Mouse (Mus musculus): Measurements from ENCODE around the gene Six5. TPM values are rescaled to one million over a fixed set of nuclear protein-coding genes. Genes with fewer than 3 reads are reported as not detected.
"Not testable (repeated sequence)": the region's sequence is repeated elsewhere in the genome, so short reads cannot be mapped to it uniquely, and the experiment has no call there.

Six5 gene
- 10 to 100 TPM; 14.0 to 15.6 TPM for total RNA-seq (2021)
- long read RNA-seq, experiment 1, partial matches to known transcripts, result 0 of 8 reads
- long read RNA-seq, experiment 1, other reads (novel, unspliced or antisense), result 5 of 8 reads
- long read RNA-seq, experiment 2, transcript Six5-201 (3 exons, 3,007 nt), result major isoform, 9 of 12 reads
- long read RNA-seq, experiment 2, partial matches to known transcripts, result 3 of 12 reads
- long read RNA-seq, experiment 2, other reads (novel, unspliced or antisense), result 0 of 12 reads

GRCm38 (mm10) chr7:19094471-19094825 is at the start of gene Six5:
Six5 (plus strand) TSS chr7:19094594.
- DNase-seq, result peak; percentile 64 to 74

GRCm38 (mm10) chr7:19044616-19045015 is 49.8 kb upstream of the Six5 start:
- peak; percentile 54 to 56 for DNase-seq

- DNase-seq, result peak; percentile 83 to 87
These were observed 47.9 kb upstream of the Six5 start for GRCm38 (mm10) chr7:19046286-19047069.

DNA sequence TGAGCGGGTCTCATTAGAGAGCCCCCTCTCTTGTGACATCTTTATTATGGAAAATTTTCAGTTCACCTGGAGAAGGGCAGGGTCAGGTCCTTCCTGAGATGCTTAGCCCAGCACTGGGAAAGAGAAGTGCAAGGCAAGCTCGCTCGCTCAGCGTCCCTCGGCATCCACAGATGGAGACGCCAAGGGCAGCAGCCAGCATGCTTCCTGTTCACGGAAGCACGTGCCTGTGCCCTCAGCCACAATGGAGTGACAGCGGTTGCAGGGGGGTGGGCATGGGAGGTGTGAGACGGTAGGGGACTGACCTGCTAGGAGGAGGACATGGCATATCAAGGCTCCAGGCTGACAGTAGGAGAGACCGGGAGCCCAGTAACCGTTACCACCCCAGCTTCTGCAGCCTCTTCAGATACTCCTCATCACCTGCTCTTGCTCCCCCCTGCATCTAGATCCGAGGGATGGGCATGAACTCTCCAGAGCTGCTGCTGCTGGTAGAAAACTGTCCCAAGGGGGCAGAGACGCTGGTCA is 46.3 kb upstream of the Six5 start:
- DNase-seq, result no peak

DNA sequence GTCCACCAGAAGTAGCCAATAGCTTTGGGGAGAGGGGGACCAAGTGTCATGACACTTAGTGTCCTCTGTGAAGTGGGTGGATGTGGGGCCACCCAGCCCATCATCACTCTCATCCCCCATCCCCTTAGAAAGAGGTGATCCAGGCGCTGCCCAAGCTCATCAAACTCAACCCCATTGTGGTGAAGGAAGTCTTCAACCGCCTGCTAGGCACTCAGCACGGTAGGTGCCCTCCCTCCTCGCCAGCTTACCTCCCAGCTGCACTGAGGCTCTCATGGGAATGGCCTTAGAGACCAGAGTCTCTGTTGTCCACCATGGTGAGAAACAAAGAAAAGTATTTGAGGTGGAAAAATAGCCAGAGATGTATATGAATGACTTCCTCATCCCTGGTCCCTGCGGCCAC is 45.1 kb upstream of the Six5 start:
- no peak for DNase-seq

- DNase-seq, result no peak
These were observed 44.2 kb upstream of the Six5 start for GRCm38 (mm10) chr7:19050172-19050571.

- no peak for DNase-seq
These were observed 43.2 kb upstream of the Six5 start for GRCm38 (mm10) chr7:19051161-19051560.

DNA sequence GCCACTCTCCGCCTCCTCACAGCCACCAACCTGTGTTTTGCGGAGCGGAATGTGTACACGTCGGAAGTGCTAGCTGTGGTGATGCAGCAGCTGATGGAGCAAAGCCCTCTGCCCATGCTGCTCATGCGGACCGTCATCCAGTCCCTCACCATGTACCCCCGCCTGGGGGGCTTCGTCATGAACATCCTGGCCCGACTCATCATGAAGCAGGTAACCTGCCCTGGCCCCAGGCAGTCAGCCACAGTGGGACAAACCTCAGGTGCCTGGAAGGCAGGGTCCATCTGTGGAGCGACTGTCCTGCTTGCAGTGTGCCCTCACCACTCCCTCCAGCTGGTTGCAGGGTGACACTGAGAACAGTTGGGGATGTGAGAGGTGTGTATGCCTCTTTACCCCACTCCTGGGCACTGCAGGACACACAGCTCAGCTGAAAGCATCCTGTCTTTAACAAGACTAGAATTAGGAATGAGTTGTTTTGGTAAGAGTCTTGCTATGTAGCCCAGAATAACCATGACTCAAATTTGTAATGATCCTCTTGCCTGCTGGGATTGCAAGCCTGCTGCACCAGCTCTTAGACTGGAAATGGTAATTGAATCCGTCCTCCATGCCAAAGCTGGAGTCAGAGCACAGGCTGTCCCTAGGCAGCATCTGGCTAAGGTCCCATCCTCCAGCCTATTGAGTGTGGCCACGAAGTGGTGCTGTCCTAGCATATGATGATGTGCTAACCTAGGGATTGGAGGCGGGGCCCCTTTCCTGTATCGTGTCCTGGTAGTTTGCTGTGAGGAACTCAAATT is 41.9 kb upstream of the Six5 start:
- DNase-seq, result no peak

GRCm38 (mm10) chr7:19053136-19053532 is 41.3 kb upstream of the Six5 start:
- no peak for DNase-seq

DNA sequence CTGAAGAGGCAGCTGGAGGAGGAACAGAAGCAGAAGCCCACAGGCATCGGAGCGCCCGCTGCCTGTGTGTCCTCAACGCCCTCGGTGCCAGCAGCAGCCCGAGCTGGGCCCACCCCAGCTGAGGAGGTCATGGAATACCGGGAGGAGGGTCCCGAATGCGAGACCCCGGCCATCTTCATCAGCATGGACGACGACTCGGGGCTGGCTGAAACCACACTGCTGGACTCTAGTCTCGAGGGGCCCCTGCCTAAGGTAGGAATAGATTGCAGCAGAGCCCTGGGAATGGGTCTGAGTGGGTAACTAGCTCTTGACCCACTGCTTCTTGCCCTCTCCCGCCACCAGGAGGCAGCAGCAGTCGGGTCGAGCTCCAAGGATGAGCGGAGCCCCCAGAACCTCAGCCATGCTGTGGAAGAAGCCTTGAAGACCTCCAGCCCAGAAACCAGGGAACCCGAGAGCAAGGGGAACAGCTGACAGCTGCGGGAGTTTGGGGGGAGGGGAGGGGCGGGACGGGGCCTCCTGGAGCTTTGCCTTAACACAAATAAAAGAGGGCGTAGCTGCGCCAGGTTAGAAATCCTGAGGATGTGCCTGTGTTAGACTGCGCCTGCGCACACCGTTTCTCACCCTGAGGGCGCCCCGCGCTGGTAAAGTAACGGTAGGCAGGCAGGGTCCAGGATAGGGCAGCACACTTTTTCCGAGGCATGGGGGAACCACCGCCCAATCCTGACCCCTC is 40.2 kb upstream of the Six5 start, which contains the start of gene Rsph6a:
Gene Rsph6a (plus strand): TSS at position 644 of the 730 bp plus-strand sequence.
- DNase-seq, result peak; percentile 36 to 56

DNA sequence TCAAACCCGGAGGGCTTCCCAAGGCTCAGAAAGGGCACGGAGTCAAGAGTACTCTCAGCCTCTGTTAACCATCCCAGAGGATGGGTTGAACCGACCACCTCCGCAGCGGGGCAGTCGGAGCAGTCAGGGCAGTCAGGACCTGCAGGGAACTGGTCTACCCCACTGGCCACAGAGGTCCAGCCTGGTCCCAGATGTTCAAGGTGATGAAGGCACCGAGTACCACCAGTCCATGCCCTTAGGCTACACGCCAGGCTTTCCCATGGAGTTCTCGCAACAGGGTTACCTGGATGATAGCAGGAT is 39.7 kb upstream of the Six5 start:
- DNase-seq, result no peak

DNA sequence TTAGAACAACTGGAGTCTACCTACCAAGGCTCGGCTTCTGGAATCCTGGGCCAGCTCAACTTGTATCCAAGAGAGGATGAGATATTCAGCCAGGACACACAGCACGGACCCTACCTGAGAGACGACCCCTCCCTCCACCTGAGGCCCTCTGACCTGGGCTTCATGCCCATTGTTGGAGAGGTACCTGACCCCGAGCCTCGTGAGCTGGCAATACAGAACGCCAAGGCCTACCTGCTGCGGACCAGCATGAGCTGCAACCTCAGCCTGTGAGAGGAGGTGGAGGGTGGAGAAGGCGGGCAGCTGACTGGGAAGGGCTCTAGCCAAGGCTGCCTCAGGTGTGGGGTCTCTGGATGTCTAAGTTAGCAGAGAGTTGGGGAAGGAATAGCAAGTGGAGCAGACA is 39.3 kb upstream of the Six5 start:
- DNase-seq, result no peak

- no peak for DNase-seq
These were observed 37.0 kb upstream of the Six5 start for GRCm38 (mm10) chr7:19057405-19057804.

DNA sequence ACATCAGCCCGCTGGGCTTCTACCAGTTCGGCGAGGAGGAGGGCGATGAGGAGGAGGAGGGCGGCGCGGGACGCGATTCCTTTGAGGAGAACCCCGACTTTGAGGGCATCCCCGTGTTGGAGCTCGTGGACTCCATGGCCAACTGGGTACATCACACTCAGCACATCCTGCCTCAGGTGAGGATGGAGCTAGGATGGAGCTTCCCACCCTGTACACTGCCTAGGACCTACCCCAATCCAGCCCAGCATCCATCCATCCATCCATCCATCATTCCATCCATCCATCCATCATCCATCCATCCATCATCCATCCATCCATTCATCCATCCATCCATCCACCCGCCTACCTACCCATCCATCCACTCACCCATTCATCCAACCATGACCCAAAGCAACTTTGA is 28.5 kb upstream of the Six5 start:
- DNase-seq, result no peak

DNA sequence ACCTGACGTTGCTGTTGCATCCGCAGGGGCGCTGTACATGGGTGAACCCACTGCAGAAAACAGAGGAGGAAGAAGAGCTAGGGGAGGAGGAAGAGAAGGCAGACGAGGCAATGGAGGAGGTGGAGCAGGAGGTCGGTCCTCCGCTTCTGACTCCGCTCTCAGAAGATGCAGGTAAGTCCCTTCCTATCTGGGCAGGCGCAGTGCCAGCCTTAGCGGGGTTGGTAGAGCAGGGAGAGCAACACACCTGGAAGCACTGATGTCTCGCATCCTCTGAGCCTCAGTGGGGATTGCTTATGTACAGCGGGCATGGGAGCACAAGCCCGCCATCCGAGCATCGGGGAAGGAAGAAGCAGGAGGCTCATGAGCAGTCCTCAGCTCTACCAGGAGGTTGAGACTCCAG is 27.3 kb upstream of the Six5 start:
- DNase-seq, result no peak

GRCm38 (mm10) chr7:19067935-19068334 is 26.5 kb upstream of the Six5 start:
- DNase-seq, result no peak

GRCm38 (mm10) chr7:19068707-19069106 is 25.7 kb upstream of the Six5 start:
- DNase-seq, result peak; percentile 73 to 82

DNA sequence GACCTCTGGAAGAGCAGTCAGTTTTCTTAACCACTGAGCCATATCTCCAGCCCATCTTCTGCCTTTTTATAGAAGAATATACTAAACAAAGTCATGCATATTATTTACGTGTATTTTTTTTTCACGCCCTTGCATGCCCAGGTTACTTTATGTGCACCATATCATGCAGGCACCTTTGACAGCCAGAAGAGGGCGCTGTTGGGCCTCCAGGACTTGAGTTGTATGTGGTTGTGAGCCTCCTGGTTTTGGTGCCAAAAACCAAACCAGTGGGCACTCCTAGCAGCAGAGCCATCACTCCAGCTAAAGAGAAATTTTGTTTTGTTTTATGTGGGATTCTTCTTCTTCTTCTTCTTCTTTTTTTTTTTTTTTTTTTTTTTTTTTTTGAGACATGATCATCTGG is 24.9 kb upstream of the Six5 start:
- DNase-seq, result peak in 1 of 2 experiments; percentile 42

- DNase-seq, result not testable (repeated sequence)
These were observed 23.4 kb upstream of the Six5 start for GRCm38 (mm10) chr7:19071024-19071423.

DNA sequence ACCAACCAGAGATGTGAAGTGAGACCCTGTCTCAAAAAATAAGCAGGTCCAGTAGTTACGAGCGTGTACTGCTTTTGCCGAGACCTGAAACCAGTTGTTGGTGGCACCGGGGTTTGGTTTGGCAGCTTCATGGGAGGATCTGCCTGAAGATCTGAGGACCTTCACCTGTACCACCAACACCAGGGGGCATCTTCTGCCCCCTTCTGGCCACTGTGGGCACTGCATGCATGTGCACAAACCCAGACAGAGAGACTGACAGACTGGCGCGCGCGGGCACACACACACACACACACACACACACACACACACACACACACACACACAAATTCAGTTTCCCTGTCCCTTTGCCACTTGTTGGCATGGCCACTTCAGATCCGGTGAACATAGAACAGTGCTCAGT is 20.9 kb upstream of the Six5 start:
- DNase-seq, result no peak

- DNase-seq, result no peak
These were observed 19.9 kb upstream of the Six5 start for GRCm38 (mm10) chr7:19074494-19074893.

GRCm38 (mm10) chr7:19075231-19075630 is 19.2 kb upstream of the Six5 start:
- no peak for DNase-seq
